Mouse (Mus musculus) naive thymus-derived CD4-positive, alpha-beta T cell, adult 2 months (primary cell): Measurements from ENCODE around the gene Ctrc.
A peak's percentile ranks its signal among the peaks of the same experiment; 100 is the strongest.

Experiments used
- DNase-seq: peaks from one replicate; pipeline ENCODE4 v3.0.0-alpha.2; 2011; ENCODE audit warnings: low read depth

Gene Ctrc

GRCm38 (mm10) chr4:141845999-141846398 is at the start of gene Ctrc:
TSS of gene Ctrc (minus strand) at chr4:141846359.
- no peak for DNase-seq

- DNase-seq = no peak
These were observed 49.6 kb upstream of the Ctrc start for GRCm38 (mm10) chr4:141895772-141896171.

GRCm38 (mm10) chr4:141893157-141893784 is 47.1 kb upstream of the Ctrc start:
- no peak for DNase-seq

- no peak for DNase-seq
These were observed 40.3 kb upstream of the Ctrc start for GRCm38 (mm10) chr4:141886385-141886968.

GRCm38 (mm10) chr4:141885451-141885850 is 39.3 kb upstream of the Ctrc start:
- no peak for DNase-seq

GRCm38 (mm10) chr4:141882858-141883257 is 36.7 kb upstream of the Ctrc start:
- DNase-seq = no peak

- no peak for DNase-seq
These were observed 35.8 kb upstream of the Ctrc start for GRCm38 (mm10) chr4:141881950-141882349.

GRCm38 (mm10) chr4:141881289-141881914 is 35.2 kb upstream of the Ctrc start:
- no peak for DNase-seq

GRCm38 (mm10) chr4:141879875-141880274 is 33.7 kb upstream of the Ctrc start:
- no peak for DNase-seq

- no peak for DNase-seq
These were observed 32.9 kb upstream of the Ctrc start for GRCm38 (mm10) chr4:141879074-141879473.

GRCm38 (mm10) chr4:141878621-141879020 is 32.5 kb upstream of the Ctrc start:
- no peak for DNase-seq

- DNase-seq = no peak
These were observed 29.4 kb upstream of the Ctrc start for GRCm38 (mm10) chr4:141875481-141876108.

GRCm38 (mm10) chr4:141874601-141875460 is 28.7 kb upstream of the Ctrc start, which contains the start of gene Efhd2:
TSS of gene Efhd2 (minus strand) at chr4:141874920.
- DNase-seq = peak; percentile 76

- peak; percentile 26 for DNase-seq
These were observed 28.0 kb upstream of the Ctrc start for GRCm38 (mm10) chr4:141874111-141874600.

- no peak for DNase-seq
These were observed 26.8 kb upstream of the Ctrc start for GRCm38 (mm10) chr4:141872977-141873376.

GRCm38 (mm10) chr4:141871909-141872308 is 25.8 kb upstream of the Ctrc start:
- no peak for DNase-seq

GRCm38 (mm10) chr4:141871333-141871725 is 25.2 kb upstream of the Ctrc start:
- DNase-seq = no peak

- DNase-seq = no peak
These were observed 24.6 kb upstream of the Ctrc start for GRCm38 (mm10) chr4:141870666-141871332.

GRCm38 (mm10) chr4:141869436-141870215 is 23.5 kb upstream of the Ctrc start:
- no peak for DNase-seq

GRCm38 (mm10) chr4:141868051-141868450 is 21.9 kb upstream of the Ctrc start:
- no peak for DNase-seq
